Mouse (Mus musculus) midbrain, postnatal 0 days (tissue): ENCODE measurements at regions not wholly inside any gene's neighbourhood (a gene's known extent, or its start where the extent isn't known, plus 50 kb on each side); places are given as distances from the start of the nearest gene placed in this dataset.

Source experiments
- ATAC-seq: fragments of 200-750 bp; cut with Nextera tagmentation; 2 replicates; pipeline ENCODE4 v1.8.0; 2017; ENCODE audit warnings: moderate number of reproducible peaks, mild to moderate bottlenecking, moderate TSS enrichment, moderate library complexity; ENCODE audit not compliant: low FRiP score
- DNase-seq: peaks from one replicate; pipeline ENCODE4 v3.0.0-alpha.2; 2015; ENCODE audit warnings: low spot score
- H3K27ac ChIP-seq: fragments of 300-500 bp; sonication (generic); 2 replicates; pipeline ENCODE4 v1.5.1; 2014; ENCODE audit warnings: low read depth, mild to moderate bottlenecking, low read length, mixed read lengths
- H3K27me3 ChIP-seq: fragments of 300-500 bp; sonication (generic); 2 replicates; pipeline ENCODE4 v1.6.1; 2014; ENCODE audit warnings: low read length, control low read depth, mixed read lengths; ENCODE audit not compliant: insufficient read depth
- H3K36me3 ChIP-seq: fragments of 300-500 bp; sonication (generic); 2 replicates; pipeline ENCODE4 v1.6.1; 2014; ENCODE audit warnings: low read length, control low read depth, mixed read lengths; ENCODE audit not compliant: insufficient read depth
- H3K4me1 ChIP-seq: fragments of 300-500 bp; sonication (generic); 2 replicates; pipeline ENCODE4 v1.6.1; 2014; ENCODE audit warnings: mild to moderate bottlenecking, control low read depth, antibody characterized with exemption, low read length, mixed read lengths; ENCODE audit not compliant: insufficient read depth
- H3K4me2 ChIP-seq: fragments of 300-500 bp; sonication (generic); 2 replicates; pipeline ENCODE4 v1.6.1; 2014; ENCODE audit warnings: low read depth, mild to moderate bottlenecking, low read length, mixed read lengths; ENCODE audit not compliant: poor library complexity, severe bottlenecking
- H3K4me3 ChIP-seq: fragments of 300-500 bp; sonication (generic); 2 replicates; pipeline ENCODE4 v1.5.1; 2014; ENCODE audit warnings: low read depth, mild to moderate bottlenecking, low read length, moderate library complexity
- H3K9ac ChIP-seq: fragments of 300-500 bp; sonication (generic); replicated peaks from 2 replicates; pipeline ENCODE4 v1.6.1; 2014; ENCODE audit warnings: mild to moderate bottlenecking, low read length, moderate library complexity, mixed read lengths; ENCODE audit not compliant: poor library complexity, severe bottlenecking
- H3K9me3 ChIP-seq: fragments of 300-500 bp; sonication (generic); 2 replicates; pipeline ENCODE4 v1.6.1; 2016; ENCODE audit warnings: low read length, control low read depth
- CTCF ChIP-seq: IDR thresholded peaks from 2 replicates; pipeline ENCODE4 v1.5.1; 2016; ENCODE audit warnings: antibody characterized with exemption, mild to moderate bottlenecking
- WGBS: fragments of 180-500 bp; shearing (Covaris S2); extraction: QIAGEN DNeasy Blood & Tissue Kit; methylation state at CpG from one replicate; pipeline ENCODE4 v1.1.7; 2014; 5-methylcytosine and 5-hydroxymethylcytosine counted together

GRCm38 (mm10) chr7:83443596-83444278 lies 141.0 kb upstream of the Tmc3 start:
- H3K27ac ChIP-seq = no peak overlapping the region
- peak; percentile 7 for DNase-seq
- ATAC-seq = no peak

GRCm38 (mm10) chr7:83444279-83444615 lies 140.5 kb upstream of the Tmc3 start:
- Histone ChIP-seq H3K27ac (no peak overlapping the region), H3K4me2 (no peak overlapping the region), H3K4me3 (no peak overlapping the region), H3K4me1 (no peaks in the 10 kb centered on the region), H3K9ac (no peak overlapping the region), H3K36me3 (no peaks in the 10 kb centered on the region), H3K27me3 (no peaks in the 10 kb centered on the region), H3K9me3 (no peaks in the 10 kb centered on the region)
- DNase-seq (no peak), ATAC-seq (no peak)
- WGBS = 55% methylated on average over 1 of the region's 1 CpGs
- TF ChIP-seq CTCF = no peak

More at GRCm38 (mm10) chr7:83443596-83444278, 141.0 kb upstream of the Tmc3 start:
- WGBS = 18% methylated on average over 16 of the region's 16 CpGs
- Histone ChIP-seq H3K27me3 (no peaks in the 10 kb centered on the region), H3K36me3 (no peaks in the 10 kb centered on the region), H3K4me1 (no peaks in the 10 kb centered on the region), H3K4me2 (no peak overlapping the region), H3K4me3 (no peak overlapping the region), H3K9me3 (no peaks in the 10 kb centered on the region), H3K9ac (no peak overlapping the region)
- TF ChIP-seq CTCF = no peak

DNA sequence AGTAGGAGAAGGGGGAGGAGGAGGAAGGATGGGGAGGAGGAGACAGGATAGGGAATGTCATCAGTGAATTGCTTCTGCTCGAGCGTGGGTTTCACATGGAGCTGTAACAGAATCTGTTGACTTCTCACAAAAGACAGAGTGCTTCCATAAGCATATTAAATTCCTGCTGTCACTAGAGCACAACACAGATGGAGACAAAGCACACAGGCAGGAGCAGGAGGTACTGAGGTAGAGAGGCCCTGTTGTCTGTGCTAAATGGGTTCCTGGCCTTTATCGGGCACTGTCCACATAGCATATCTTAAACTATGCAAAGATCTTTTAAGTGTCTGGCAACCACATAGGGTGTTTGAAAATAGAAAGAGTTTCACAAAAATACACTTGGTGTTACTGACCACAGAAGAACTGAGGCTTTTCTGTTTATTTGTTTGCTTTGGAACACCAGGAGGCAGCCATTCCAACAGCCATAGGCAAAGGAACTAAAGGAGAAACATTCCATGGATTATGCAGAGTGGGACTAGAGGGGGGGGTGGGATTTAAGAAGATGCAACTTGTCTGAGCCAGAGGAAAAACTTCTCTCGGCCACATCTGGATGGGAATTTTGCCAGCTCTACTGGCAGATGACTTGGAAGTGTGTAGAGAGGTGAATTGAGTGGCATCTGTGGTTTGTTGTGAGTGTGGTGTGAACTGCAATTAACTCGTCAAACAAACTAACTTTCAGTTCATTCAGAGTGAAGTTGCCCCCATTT lies 139.4 kb upstream of the Tmc3 start:
- no peak overlapping the region for H3K27ac ChIP-seq
- no peaks in the 10 kb centered on the region for H3K4me1 ChIP-seq
- no peaks in the 10 kb centered on the region for H3K36me3 ChIP-seq
- WGBS = 54% methylated on average over 5 of the region's 5 CpGs
- no peak overlapping the region for H3K4me2 ChIP-seq
- no peak for TF ChIP-seq CTCF
- no peak overlapping the region for H3K4me3 ChIP-seq
- DNase-seq (no peak), ATAC-seq (no peak)
- H3K27me3 ChIP-seq = no peaks in the 10 kb centered on the region
- no peaks in the 10 kb centered on the region for H3K9me3 ChIP-seq
- H3K9ac ChIP-seq = no peak overlapping the region

GRCm38 (mm10) chr7:83450346-83450745 lies 134.4 kb upstream of the Tmc3 start:
- Histone ChIP-seq H3K4me3 (no peak overlapping the region), H3K27ac (no peak overlapping the region), H3K9ac (no peak overlapping the region), H3K27me3 (no peaks in the 10 kb centered on the region), H3K4me2 (no peak overlapping the region), H3K4me1 (no peaks in the 10 kb centered on the region), H3K9me3 (no peaks in the 10 kb centered on the region), H3K36me3 (no peaks in the 10 kb centered on the region)
- no peak for ATAC-seq
- DNase-seq = no peak
- WGBS = 64% methylated on average over 3 of the region's 3 CpGs
- TF ChIP-seq CTCF = no peak

- Histone ChIP-seq H3K9me3 (no peaks in the 10 kb centered on the region), H3K9ac (no peak overlapping the region), H3K27me3 (no peaks in the 10 kb centered on the region), H3K4me2 (no peak overlapping the region), H3K36me3 (no peaks in the 10 kb centered on the region), H3K4me3 (no peak overlapping the region), H3K4me1 (no peaks in the 10 kb centered on the region), H3K27ac (no peak overlapping the region)
- WGBS = 61% methylated on average over 7 of the region's 7 CpGs
- TF ChIP-seq CTCF = no peak
- ATAC-seq = no peak
- DNase-seq = no peak
These were observed 132.4 kb upstream of the Tmc3 start for GRCm38 (mm10) chr7:83452309-83452708.

DNA sequence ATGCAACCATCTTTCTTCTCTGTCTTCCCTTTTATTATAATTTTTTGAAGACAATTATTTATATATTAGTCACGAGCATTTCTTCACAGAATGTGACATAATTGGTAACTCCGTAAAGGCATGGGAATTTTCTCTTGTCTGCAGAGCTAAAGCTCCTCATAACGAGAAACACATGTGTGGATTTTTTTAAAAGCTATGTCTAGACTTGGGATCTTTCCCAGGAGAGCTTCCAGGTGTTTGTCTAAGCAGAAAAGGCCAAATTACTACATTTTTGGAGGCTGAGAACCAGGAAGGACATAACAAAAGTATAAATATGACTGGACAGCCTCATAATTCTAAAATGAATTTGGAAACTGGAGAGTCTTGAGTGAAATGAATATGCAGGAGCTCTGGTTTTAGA lies 125.2 kb upstream of the Tmc3 start:
- Histone ChIP-seq H3K27me3 (no peaks in the 10 kb centered on the region), H3K9me3 (no peaks in the 10 kb centered on the region), H3K4me3 (no peak overlapping the region), H3K27ac (no peak overlapping the region), H3K4me2 (no peak overlapping the region), H3K36me3 (no peaks in the 10 kb centered on the region), H3K9ac (no peak overlapping the region), H3K4me1 (no peaks in the 10 kb centered on the region)
- ATAC-seq = no peak
- no peak for TF ChIP-seq CTCF
- 79% methylated on average over 3 of the region's 3 CpGs for WGBS
- DNase-seq = no peak
